Mouse (Mus musculus) kidney, embryonic 14.5 days (tissue): ENCODE measurements around the gene Anp32b. TPM values are rescaled to one million over a fixed set of nuclear protein-coding genes. Genes with fewer than 3 reads are reported as not detected.

Experiments used
- ATAC-seq: fragments of 200-750 bp; cut with Nextera tagmentation; 2 replicates; pipeline ENCODE4 v1.8.0; 2017; ENCODE audit warnings: moderate number of reproducible peaks, mild to moderate bottlenecking, moderate TSS enrichment, moderate library complexity; ENCODE audit not compliant: low FRiP score, low TSS enrichment
- H3K27ac ChIP-seq: fragments of 300-500 bp; sonication (generic); 2 replicates; pipeline ENCODE4 v1.5.1; 2014; ENCODE audit warnings: low read depth, mild to moderate bottlenecking, low read length, moderate library complexity, mixed read lengths
- H3K27me3 ChIP-seq: fragments of 300-500 bp; sonication (generic); 2 replicates; pipeline ENCODE4 v1.6.1; 2014; ENCODE audit warnings: mild to moderate bottlenecking, low read length; ENCODE audit not compliant: control insufficient read depth, insufficient read depth
- H3K36me3 ChIP-seq: fragments of 300-500 bp; sonication (generic); 2 replicates; pipeline ENCODE4 v1.6.1; 2014; ENCODE audit warnings: low read length, mixed read lengths; ENCODE audit not compliant: control insufficient read depth, insufficient read depth
- H3K4me1 ChIP-seq: fragments of 300-500 bp; sonication (generic); 2 replicates; pipeline ENCODE4 v1.6.1; 2014; ENCODE audit warnings: low read length, mixed read lengths; ENCODE audit not compliant: control insufficient read depth, insufficient read depth
- H3K4me2 ChIP-seq: fragments of 300-500 bp; sonication (generic); replicated peaks from 2 replicates; pipeline ENCODE4 v1.6.1; 2014; ENCODE audit warnings: low read depth, mild to moderate bottlenecking, low read length
- H3K4me3 ChIP-seq: fragments of 300-500 bp; sonication (generic); 2 replicates; pipeline ENCODE4 v1.5.1; 2014; ENCODE audit warnings: mild to moderate bottlenecking, low read length
- H3K9ac ChIP-seq: fragments of 300-500 bp; sonication (generic); 2 replicates; pipeline ENCODE4 v1.6.1; 2014; ENCODE audit warnings: low read depth, mild to moderate bottlenecking, low read length, moderate library complexity
- H3K9me3 ChIP-seq: fragments of 300-500 bp; sonication (generic); 2 replicates; pipeline ENCODE4 v1.6.1; 2016; ENCODE audit warnings: low read length; ENCODE audit not compliant: control insufficient read depth
- WGBS: fragments of 180-500 bp; shearing (Covaris S2); extraction: QIAGEN DNeasy Blood & Tissue Kit; methylation state at CpG from one replicate; pipeline ENCODE4 v1.1.7; 2014; 5-methylcytosine and 5-hydroxymethylcytosine counted together
- polyA plus RNA-seq: library from polyadenylated mRNA; unstranded; fragments of >200 nt; fragmentation: Nextera tagmentation; extraction: Ambion mirVana; gene quantifications from 2 replicates; pipeline ENCODE4 v1.2.1, GENCODE M21; 2014

Anp32b gene
- polyA plus RNA-seq, 1 experiment from 2014 or later: 378 TPM

- Histone ChIP-seq H3K4me3 (peak overlapping the region; percentile 60), H3K27me3 (peaks cover 5% of the 10 kb centered on the region; the same call in 1 of the 2 replicates), H3K9me3 (no peaks in the 10 kb centered on the region), H3K9ac (no peak overlapping the region), H3K36me3 (peaks cover 9% of the 10 kb centered on the region; the same call in 1 of the 2 replicates), H3K4me1 (peaks cover 3% of the 10 kb centered on the region; the same call in 1 of the 2 replicates), H3K4me2 (peak overlapping the region; percentile 93), H3K27ac (no peak overlapping the region)
- 11% methylated on average over 16 of the region's 16 CpGs for WGBS
- peak; percentile 69 for ATAC-seq
Measured at GRCm38 (mm10) chr4:46507736-46508460, 57.2 kb downstream of the Anp32b start.

DNA sequence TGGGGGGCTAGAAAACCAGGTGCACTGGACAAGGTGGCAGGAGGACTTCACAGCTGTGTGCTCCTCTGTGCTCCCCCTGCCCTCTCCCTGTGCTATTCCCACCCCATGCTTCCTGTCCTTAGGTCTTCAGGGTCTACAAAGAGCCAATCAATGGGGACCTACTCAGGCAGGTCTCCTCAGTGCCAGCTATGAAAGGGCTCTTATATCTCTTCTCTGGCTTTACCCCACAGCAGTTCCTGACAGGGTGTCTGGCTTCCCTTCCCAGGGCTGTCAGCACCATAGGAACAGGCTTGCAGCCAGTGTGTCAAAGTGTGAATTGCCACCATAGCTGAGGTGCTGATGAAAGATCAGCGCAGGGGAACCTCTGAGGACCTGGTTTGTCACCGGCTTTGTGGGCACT lies 69.8 kb downstream of the Anp32b start:
- Histone ChIP-seq H3K27me3 (no peaks in the 10 kb centered on the region), H3K9ac (no peak overlapping the region), H3K36me3 (no peaks in the 10 kb centered on the region), H3K4me3 (no peak overlapping the region), H3K9me3 (no peaks in the 10 kb centered on the region), H3K4me2 (no peak overlapping the region), H3K27ac (no peak overlapping the region), H3K4me1 (no peaks in the 10 kb centered on the region)
- WGBS: 82% methylated on average over 2 of the region's 2 CpGs
- ATAC-seq: no peak

- ATAC-seq: no peak
- no peak overlapping the region for H3K4me2 ChIP-seq
- H3K4me3 ChIP-seq: no peak overlapping the region
- no peak overlapping the region for H3K27ac ChIP-seq
- H3K36me3 ChIP-seq: no peaks in the 10 kb centered on the region
- WGBS: 77% methylated on average over 10 of the region's 10 CpGs
- no peaks in the 10 kb centered on the region for H3K4me1 ChIP-seq
- H3K9ac ChIP-seq: no peak overlapping the region
- no peaks in the 10 kb centered on the region for H3K9me3 ChIP-seq
- no peaks in the 10 kb centered on the region for H3K27me3 ChIP-seq
Measured at GRCm38 (mm10) chr4:46521457-46521856, 70.8 kb downstream of the Anp32b start.

Other genes with a start within 250 kb of the Anp32b start
- gene Foxe1, start 107.3 kb upstream of the Anp32b start, polyA plus RNA-seq: not detected in 2 replicates
- 10.8 and 13.2 TPM in 2 replicates for gene Trmo, start 61.5 kb upstream of the Anp32b start, polyA plus RNA-seq
- 0.57 and 0.73 TPM in 2 replicates for gene Hemgn, start 37.4 kb upstream of the Anp32b start, polyA plus RNA-seq
- gene Nans, start 38.3 kb downstream of the Anp32b start, polyA plus RNA-seq: 64.0 and 65.8 TPM in 2 replicates
- gene Trim14, start 85.2 kb downstream of the Anp32b start, polyA plus RNA-seq: 1.4 and 1.8 TPM in 2 replicates
- gene Coro2a, start 151.3 kb downstream of the Anp32b start, polyA plus RNA-seq: 3.2 and 6.8 TPM in 2 replicates
- gene Tbc1d2, start 199.3 kb downstream of the Anp32b start, polyA plus RNA-seq: 2.1 and 2.6 TPM in 2 replicates